Mouse (Mus musculus) brain, embryonic 14.5 days (tissue): ENCODE measurements around the gene Anapc11. TPM values are rescaled to one million over a fixed set of nuclear protein-coding genes. Genes with fewer than 3 reads are reported as not detected.
"Not testable (repeated sequence)": the region's sequence is repeated elsewhere in the genome, so short reads cannot be mapped to it uniquely, and the experiment has no call there.

Experiments
- DNase-seq: peaks from one replicate; pipeline ENCODE4 v3.0.0-alpha.2; 2011; ENCODE audit warnings: low read depth
- CTCF ChIP-seq: fragments of 200-500 bp; IDR thresholded peaks from 2 replicates; pipeline ENCODE4 v1.5.1; 2012; ENCODE audit warnings: inconsistent platforms, mild to moderate bottlenecking, moderate library complexity, borderline replicate concordance; ENCODE audit not compliant: insufficient read depth, insufficient read length; ENCODE audit errors: extremely low read depth
- POLR2A ChIP-seq: fragments of 200-500 bp; IDR thresholded peaks from 2 replicates; pipeline ENCODE4 v1.6.1; 2012; ENCODE audit warnings: mild to moderate bottlenecking, inconsistent platforms, borderline replicate concordance; ENCODE audit not compliant: poor library complexity, insufficient read depth, insufficient read length, severe bottlenecking; ENCODE audit errors: extremely low read depth
- polyA plus RNA-seq: library from polyadenylated mRNA; depleted of rRNA; stranded (reverse); fragments of >200 nt; gene quantifications from 2 replicates; pipeline ENCODE4 v1.2.3, GENCODE M21; 2012

Anapc11 gene
- polyA plus RNA-seq, 1 experiment = 175 TPM

- TF ChIP-seq CTCF (peak; percentile 37; the same call in 1 of the 2 replicates), POLR2A (no peak)
- peak; percentile 35 for DNase-seq
These were observed 20.8 kb upstream of the Anapc11 start for GRCm38 (mm10) chr11:120577211-120578023.

DNA sequence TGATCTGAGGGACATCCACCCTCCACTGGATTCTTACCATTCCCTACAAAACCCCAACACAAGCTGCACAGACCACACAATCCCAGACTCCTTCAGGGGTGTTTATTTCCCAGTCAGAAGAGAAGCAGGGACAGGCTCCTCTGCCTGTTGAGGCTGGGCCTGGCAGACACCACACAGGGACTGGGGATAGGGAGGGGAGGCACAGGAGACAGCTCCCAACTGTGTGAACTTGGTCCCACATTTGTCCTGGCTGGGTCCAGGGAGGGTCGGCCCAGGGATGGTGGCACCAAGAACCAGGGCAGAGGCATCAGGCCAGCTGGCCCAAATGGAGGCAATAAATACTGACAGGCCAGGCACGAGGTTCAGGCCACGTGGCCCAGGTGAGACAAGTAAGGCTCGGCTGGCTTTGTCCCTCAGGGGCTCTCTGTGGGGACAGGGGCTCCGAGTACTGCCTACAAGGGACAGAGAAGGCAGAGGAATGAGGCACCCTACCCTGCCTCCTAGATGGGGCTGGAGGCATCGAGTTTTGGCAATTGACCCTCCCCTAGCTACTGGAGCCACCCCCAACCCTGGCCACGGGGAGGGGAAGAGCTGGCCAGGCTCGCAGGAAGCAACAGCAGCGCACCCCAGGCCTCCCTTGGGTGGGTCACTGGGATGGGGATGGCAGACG lies 20.1 kb upstream of the Anapc11 start:
- TF ChIP-seq POLR2A = no peak
- TF ChIP-seq CTCF = no peak
- no peak for DNase-seq

GRCm38 (mm10) chr11:120578694-120579243 lies 19.5 kb upstream of the Anapc11 start:
- DNase-seq = no peak
- TF ChIP-seq CTCF (no peak), POLR2A (no peak)

- DNase-seq = peak; percentile 68
- peak; percentile 89 for TF ChIP-seq CTCF
- TF ChIP-seq POLR2A = no peak
These were observed 18.7 kb upstream of the Anapc11 start for GRCm38 (mm10) chr11:120579316-120580107.

DNA sequence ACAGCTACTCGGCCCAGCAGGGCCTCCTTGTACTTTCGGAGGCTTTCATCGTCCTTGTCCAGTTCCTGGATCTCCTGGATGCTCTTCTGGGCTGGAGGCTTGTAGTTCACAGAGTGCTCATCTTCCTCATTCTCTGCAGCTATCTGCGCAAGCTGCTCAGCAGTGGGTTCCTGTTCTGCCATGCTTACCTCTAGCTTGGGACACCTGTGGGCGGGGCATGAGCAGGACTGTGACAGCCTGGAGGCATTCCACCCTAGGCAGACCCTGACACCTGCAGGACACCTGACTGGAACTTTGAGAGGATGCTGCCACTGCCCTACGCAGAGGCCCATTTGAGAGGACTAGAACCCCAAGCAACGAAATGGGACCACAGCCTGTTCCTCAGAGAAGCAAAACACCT lies 18.0 kb upstream of the Anapc11 start:
- no peak for DNase-seq
- TF ChIP-seq POLR2A (no peak), CTCF (no peak)

GRCm38 (mm10) chr11:120580871-120581331 lies 17.3 kb upstream of the Anapc11 start:
- TF ChIP-seq POLR2A (no peak), CTCF (no peak)
- peak; percentile 37 for DNase-seq

DNA sequence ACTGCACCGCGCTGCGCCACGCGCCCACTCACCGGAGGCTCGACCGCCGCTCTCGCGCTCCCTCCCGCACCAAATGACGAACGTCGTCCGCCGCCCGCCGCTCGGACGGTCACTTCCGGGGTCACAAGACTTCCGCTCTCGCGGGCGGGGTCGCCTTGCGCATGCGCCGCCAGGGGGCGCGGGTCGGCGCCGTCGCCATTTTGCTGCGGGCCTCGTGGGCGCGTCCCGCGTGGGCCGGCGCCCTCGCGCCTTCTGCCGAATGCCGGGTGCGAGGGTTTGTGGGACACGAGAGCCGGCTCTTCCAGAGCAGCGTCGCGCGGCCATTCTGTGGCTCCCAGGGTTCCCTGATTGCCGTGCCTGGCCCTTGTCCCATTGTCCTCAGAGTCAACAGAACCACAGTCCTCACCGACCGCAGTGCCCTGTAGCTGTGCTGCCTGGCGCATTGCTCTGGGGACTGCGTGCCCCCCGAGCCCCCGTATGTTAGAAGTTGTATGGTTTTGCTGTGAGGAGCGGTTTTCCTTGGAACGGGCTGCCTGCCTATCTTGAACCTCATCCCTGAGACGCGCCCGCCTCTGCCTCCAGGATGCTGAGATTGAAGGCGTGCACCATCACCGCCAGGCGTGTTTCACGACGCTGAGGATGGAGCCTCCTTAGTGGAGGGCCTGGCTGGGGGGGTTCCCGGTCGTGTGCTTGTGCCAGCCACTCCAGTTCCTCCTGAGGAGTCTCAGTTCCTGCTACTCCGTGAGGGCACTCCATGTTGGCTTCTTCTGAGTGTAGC lies 16.5 kb upstream of the Anapc11 start, which contains the start of gene Arhgdia:
Arhgdia (minus strand) TSS at position 135 of the 778 bp plus-strand sequence.
- peak; percentile 94 for DNase-seq
- TF ChIP-seq POLR2A (peak; percentile 98), CTCF (peak; percentile 45; the same call in 1 of the 2 replicates)

DNA sequence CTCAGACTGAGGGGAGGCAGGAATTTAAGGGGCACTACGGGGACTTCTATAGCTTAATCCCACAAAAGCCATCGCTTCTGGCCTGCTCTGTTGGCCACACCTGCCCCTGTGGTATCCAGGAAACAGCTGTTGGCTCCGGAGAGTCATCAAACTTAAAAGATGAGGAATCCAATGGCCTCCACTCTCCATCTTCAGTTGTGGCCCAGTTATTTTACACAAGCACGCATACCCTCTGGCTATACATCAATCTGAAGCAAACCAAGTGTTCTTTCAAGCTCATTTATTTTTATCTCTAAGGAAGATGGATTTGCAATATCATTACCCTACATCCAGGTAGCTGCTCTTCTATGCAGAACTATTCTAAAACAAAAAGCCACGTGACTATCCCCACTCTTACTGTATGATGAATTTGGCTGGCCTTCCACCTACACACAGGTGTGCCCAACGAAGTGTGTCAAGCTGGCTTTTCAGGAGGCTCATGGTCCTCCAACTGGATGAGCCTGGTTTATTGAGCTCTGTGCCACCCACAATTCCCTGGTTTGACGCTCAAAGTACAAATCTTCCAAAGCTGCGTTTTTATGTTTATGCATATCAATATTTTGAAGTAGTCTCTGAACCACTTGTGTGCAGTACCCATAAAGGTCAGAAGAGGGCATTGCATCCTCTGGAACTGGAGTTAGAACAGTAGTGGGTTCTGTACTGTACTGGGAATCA lies 15.8 kb upstream of the Anapc11 start:
- peak; percentile 18 for DNase-seq
- TF ChIP-seq POLR2A = no peak
- TF ChIP-seq CTCF = peak; percentile 20; the same call in 1 of the 2 replicates

- not testable (repeated sequence) for DNase-seq
These were observed 15.3 kb upstream of the Anapc11 start for GRCm38 (mm10) chr11:120582982-120583293.

- TF ChIP-seq CTCF = no peak
- TF ChIP-seq POLR2A = no peak
- no peak for DNase-seq
These were observed 14.3 kb upstream of the Anapc11 start for GRCm38 (mm10) chr11:120583937-120584336.

DNA sequence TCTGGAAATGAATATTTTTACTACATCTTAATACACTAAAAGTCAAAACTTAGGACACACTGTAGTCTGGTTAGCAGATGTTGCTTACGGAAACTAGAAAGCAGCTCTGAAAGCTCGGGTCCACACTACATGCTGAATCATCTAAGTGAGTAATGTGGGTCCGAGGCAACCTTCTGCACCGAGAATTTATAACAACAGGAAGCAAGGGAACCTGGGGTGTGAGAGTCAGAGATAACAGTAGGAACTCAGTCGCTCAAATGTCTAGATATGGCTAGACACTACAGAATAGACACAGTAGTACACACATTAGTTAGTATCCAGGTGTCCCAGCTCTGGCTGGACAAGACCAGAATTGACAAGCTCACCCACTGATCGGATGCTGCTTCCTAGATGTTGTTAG lies 9.7 kb upstream of the Anapc11 start:
- no peak for DNase-seq
- no peak for TF ChIP-seq POLR2A
- TF ChIP-seq CTCF = no peak
